Mouse (Mus musculus): Measurements from ENCODE around the gene Adamts1. TPM values are rescaled to one million over a fixed set of nuclear protein-coding genes. Genes with fewer than 3 reads are reported as not detected.

The Adamts1 gene
- 10 to 100 TPM; 23.1 to 26.8 (median 25.4) TPM for total RNA-seq (2022)

- peak; percentile 93 for DNase-seq (ENCODE audit: low spot score)
These were observed at the start of gene Adamts1 for GRCm38 (mm10) chr16:85802954-85803353. Gene Adamts1 (minus strand): TSS chr16:85803113.

- DNase-seq (ENCODE audit: low spot score), result no peak
These were observed 24.2 kb upstream of the Adamts1 start for GRCm38 (mm10) chr16:85827066-85827465.

GRCm38 (mm10) chr16:85822330-85822916, 19.5 kb upstream of the Adamts1 start:
- no peak for DNase-seq (ENCODE audit: low spot score)

- no peak for DNase-seq (ENCODE audit: low spot score)
These were observed 17.0 kb upstream of the Adamts1 start for GRCm38 (mm10) chr16:85819808-85820458.

DNA sequence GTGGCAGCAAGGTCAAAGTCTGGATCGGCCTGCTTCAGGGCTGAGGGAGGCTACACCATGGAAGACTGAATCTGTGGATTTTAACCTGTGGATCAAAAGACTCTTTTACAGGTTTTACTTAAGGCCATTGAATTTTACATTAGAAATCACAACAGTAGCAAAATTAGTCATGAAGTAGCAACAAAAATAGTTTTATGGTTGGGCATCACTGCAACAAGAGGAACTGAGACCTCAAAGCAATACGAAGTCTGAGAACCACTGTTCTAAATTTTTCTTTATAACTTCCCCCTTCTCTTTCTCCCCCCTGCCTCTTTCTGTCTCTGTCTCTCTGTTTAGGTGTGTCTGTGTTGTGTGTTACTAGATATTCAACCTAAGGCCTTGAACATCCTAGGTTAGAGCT, 11.2 kb upstream of the Adamts1 start:
- DNase-seq (ENCODE audit: low spot score), result no peak

DNA sequence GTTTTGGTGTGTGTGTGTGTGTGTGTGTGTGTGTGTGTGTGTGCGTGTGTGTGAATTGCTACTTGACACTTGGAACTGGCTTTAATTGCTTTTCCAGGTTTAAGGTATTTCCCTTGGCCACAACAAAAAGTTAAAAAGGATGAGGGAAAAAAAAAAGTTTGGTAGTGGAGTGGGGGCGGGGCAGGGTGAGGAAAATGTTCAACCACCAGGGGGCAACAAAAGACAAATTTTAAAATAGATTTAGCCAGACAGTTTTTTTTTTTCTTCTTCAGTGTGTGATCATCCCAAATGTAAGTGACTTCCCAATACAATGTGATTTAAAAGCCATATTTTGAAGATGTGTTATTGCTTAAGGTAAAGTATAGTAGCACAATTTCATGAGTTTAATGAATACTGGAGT, 4.7 kb upstream of the Adamts1 start:
- peak; percentile 83 for DNase-seq (ENCODE audit: low spot score)

DNA sequence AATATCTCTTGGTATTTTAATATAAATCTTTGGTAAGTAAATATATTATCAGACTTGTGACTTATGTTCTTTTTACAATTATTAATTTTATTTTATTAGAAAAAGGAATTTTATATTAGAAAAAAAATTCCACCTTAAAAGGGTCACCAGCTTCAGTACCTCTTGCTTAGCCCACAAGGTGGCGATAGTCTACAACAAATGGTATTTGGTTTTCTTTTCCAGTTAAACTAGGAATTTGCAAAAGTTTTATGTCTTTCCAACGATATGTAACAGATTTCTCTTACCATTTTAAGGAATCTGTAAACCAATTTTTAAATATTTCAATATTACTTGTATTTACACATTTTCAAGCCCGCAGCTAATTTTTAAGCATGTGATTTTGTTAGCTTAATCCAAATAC, 4.2 kb upstream of the Adamts1 start:
- peak; percentile 76 for DNase-seq (ENCODE audit: low spot score)

DNA sequence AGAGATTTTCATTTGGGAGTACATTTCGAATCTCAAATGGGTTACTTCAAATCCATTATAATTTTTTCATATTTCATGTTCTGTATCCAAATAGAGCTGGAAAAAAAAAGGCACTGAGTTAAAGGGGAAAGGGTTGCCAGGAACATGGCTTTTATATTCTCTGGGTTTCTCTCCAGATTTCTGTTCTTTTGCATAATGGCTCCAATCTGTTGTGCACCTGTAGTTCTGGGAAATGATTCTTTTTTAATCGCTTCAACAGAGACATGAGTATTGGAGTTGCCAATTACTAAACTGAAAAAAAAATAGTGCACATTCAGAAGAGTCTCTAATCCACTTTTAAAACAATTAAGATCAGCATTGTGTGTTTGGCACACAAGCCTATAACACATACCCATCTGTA, 2.7 kb upstream of the Adamts1 start:
- DNase-seq (ENCODE audit: low spot score), result peak; percentile 60

- DNase-seq (ENCODE audit: low spot score), result peak; percentile 87
These were observed 969 bp upstream of the Adamts1 start for GRCm38 (mm10) chr16:85803613-85804551.

GRCm38 (mm10) chr16:85801971-85802811, 722 bp downstream of the Adamts1 start:
- DNase-seq (ENCODE audit: low spot score), result no peak

- peak; percentile 81 for DNase-seq (ENCODE audit: low spot score)
These were observed 1.7 kb downstream of the Adamts1 start for GRCm38 (mm10) chr16:85801252-85801651.

- DNase-seq (ENCODE audit: low spot score), result peak; percentile 96
These were observed 2.2 kb downstream of the Adamts1 start for GRCm38 (mm10) chr16:85800691-85801090.

- no peak for DNase-seq (ENCODE audit: low spot score)
These were observed 2.9 kb downstream of the Adamts1 start for GRCm38 (mm10) chr16:85799971-85800370.

- DNase-seq (ENCODE audit: low spot score), result no peak
These were observed 4.6 kb downstream of the Adamts1 start for GRCm38 (mm10) chr16:85798334-85798733.

GRCm38 (mm10) chr16:85797161-85797560, 5.8 kb downstream of the Adamts1 start:
- DNase-seq (ENCODE audit: low spot score), result no peak

- no peak for DNase-seq (ENCODE audit: low spot score)
These were observed 7.2 kb downstream of the Adamts1 start for GRCm38 (mm10) chr16:85795731-85796130.

GRCm38 (mm10) chr16:85793166-85793830, 9.6 kb downstream of the Adamts1 start:
- DNase-seq (ENCODE audit: low spot score), result no peak

GRCm38 (mm10) chr16:85781076-85781475, 21.8 kb downstream of the Adamts1 start:
- DNase-seq (ENCODE audit: low spot score), result no peak

DNA sequence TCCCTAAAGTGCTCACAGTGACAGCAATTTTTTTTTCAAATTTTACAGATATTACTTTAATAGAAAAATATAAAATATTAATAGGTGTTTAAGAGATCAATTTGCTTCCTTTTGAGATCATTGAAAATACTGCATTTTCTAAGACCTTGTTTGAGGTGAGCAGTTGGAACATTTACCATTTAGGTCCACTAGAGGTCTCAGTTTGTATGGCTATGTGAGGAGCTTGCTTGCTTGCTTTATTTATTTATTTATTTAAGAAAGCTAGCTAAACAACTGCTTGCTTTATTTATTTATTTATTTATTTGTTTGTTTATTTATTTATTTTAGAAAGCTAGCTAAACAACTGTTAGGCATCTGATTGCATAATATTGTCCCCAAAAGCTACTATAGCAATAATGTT, 23.1 kb downstream of the Adamts1 start:
- no peak for DNase-seq (ENCODE audit: low spot score)

GRCm38 (mm10) chr16:85772272-85772671, 30.6 kb downstream of the Adamts1 start:
- no peak for DNase-seq (ENCODE audit: low spot score)

DNA sequence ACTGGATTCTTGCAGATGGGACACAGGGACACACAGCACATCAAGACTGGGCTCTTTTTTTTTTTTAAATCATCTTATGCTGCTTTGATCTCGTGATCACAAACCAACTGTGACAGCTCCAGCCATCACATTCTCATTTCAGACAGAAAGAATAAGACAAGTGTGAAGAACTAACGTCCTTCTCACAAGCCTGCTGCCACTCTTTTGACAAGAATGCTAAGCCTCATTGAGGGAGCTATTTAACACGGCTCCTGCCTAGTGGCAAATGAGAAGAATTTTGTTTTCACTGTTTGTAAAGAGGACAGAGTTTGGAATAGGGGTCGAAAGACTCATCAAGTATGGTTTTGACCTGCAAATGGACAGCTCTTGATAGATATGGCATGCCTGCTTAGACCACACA, 35.6 kb downstream of the Adamts1 start:
- DNase-seq (ENCODE audit: low spot score), result no peak
